Mouse (Mus musculus) midbrain, embryonic 15.5 days (tissue): Measurements from ENCODE around the gene Ndrg2. TPM values are rescaled to one million over a fixed set of nuclear protein-coding genes. Genes with fewer than 3 reads are reported as not detected.

Experiments
- ATAC-seq: fragments of 200-750 bp; cut with Nextera tagmentation; replicated peaks from 2 replicates; pipeline ENCODE4 v1.8.0; 2017; ENCODE audit warnings: moderate TSS enrichment
- H3K27ac ChIP-seq: fragments of 300-500 bp; sonication (generic); 2 replicates; pipeline ENCODE4 v1.5.1; 2015; ENCODE audit warnings: mild to moderate bottlenecking, inconsistent platforms
- H3K27me3 ChIP-seq: fragments of 300-500 bp; sonication (generic); replicated peaks from 2 replicates; pipeline ENCODE4 v1.6.1; 2015; ENCODE audit warnings: inconsistent platforms
- H3K36me3 ChIP-seq: fragments of 300-500 bp; sonication (generic); replicated peaks from 2 replicates; pipeline ENCODE4 v1.6.1; 2015; ENCODE audit warnings: inconsistent platforms
- H3K4me1 ChIP-seq: fragments of 300-500 bp; sonication (generic); 2 replicates; pipeline ENCODE4 v1.6.1; 2015; ENCODE audit warnings: inconsistent platforms
- H3K4me2 ChIP-seq: fragments of 300-500 bp; sonication (generic); 2 replicates; pipeline ENCODE4 v1.6.1; 2015; ENCODE audit warnings: inconsistent platforms, mild to moderate bottlenecking, moderate library complexity
- H3K4me3 ChIP-seq: fragments of 300-500 bp; sonication (generic); 2 replicates; pipeline ENCODE4 v1.5.1; 2015; ENCODE audit warnings: mild to moderate bottlenecking, inconsistent platforms
- H3K9ac ChIP-seq: fragments of 300-500 bp; sonication (generic); 2 replicates; pipeline ENCODE4 v1.6.1; 2015; ENCODE audit warnings: mild to moderate bottlenecking, inconsistent platforms
- H3K9me3 ChIP-seq: fragments of 300-500 bp; sonication (generic); 2 replicates; pipeline ENCODE4 v1.6.1; 2016; ENCODE audit warnings: inconsistent platforms
- WGBS: fragments of 180-500 bp; shearing (Covaris S2); methylation state at CpG from one replicate; pipeline ENCODE4 v1.1.7; 2015; ENCODE audit warnings: mixed read lengths; 5-methylcytosine and 5-hydroxymethylcytosine counted together
- polyA plus RNA-seq: library from polyadenylated mRNA; unstranded; fragments of >200 nt; fragmentation: Nextera tagmentation; extraction: Ambion mirVana; gene quantifications from 2 replicates; pipeline ENCODE4 v1.2.1, GENCODE M21; 2015

The Ndrg2 gene
- 170 and 196 TPM in 2 replicates for polyA plus RNA-seq

DNA sequence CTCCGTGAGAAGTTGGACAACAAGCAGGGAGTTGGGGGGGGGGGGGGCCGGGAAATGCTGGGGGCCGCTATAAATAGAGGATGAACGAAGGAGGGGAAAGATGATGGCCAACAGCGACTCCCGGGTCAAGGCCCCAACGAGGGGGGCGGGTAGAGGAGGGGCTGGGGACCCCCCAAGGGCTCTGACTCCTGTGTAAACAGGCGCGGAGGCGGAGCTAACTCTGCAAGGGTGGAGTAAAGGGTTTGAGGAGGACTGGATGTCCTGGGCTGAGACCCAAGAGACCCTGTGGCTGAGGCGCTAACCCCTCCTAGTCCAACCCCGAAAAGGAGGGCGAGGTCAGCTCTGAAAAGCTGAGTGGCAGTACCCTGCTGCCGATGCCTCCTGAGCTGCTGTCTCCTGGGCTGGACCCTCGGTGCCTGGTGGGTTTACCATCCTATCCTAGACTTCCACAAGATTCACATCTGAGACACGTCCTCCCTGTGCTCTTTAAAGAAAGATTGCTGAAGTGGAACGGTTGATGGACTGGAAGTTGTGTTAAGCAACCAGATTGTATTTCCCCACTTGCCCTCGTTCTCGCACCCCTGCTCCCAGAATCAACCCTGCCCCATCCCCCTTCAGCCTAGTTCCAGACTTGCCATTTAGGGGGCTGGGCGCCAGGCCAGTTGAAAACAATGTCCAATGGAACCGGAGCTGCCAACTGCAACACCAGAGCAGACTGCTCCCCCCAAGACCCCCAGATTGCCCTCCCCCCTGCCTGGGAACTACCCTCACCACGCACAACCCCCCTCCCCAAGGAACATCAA, at the start of gene Ndrg2:
Gene Ndrg2, minus strand, starts transcription at position 199 of the 803 bp plus-strand sequence.
- 2% methylated on average over 19 of the region's 23 CpGs for WGBS

GRCm38 (mm10) chr14:51960316-51960715, 46.4 kb upstream of the Ndrg2 start:
- Histone ChIP-seq H3K9me3 (no peaks in the 10 kb centered on the region), H3K27me3 (no peaks in the 10 kb centered on the region), H3K9ac (no peak overlapping the region), H3K4me1 (no peaks in the 10 kb centered on the region), H3K4me2 (no peak overlapping the region), H3K27ac (no peak overlapping the region), H3K4me3 (no peak overlapping the region), H3K36me3 (no peaks in the 10 kb centered on the region)
- WGBS: 98% methylated on average over 2 of the region's 2 CpGs
- no peak for ATAC-seq

More for the DNA sequence above, at the start of gene Ndrg2:
- peak within 1 kb of the TSS; percentile 98 for H3K4me2 ChIP-seq
- H3K36me3 ChIP-seq: no peaks in the 10 kb centered on the region
- no peaks in the 10 kb centered on the region for H3K27me3 ChIP-seq
- H3K9ac ChIP-seq: peak within 1 kb of the TSS; percentile 62
- H3K4me1 ChIP-seq: peaks cover 11% of the 10 kb centered on the region; the same call in 1 of the 2 replicates
- H3K27ac ChIP-seq: peak within 1 kb of the TSS; percentile 74
- no peaks in the 10 kb centered on the region for H3K9me3 ChIP-seq
- ATAC-seq: peak; percentile 69
- peak within 1 kb of the TSS; percentile 56 for H3K4me3 ChIP-seq

GRCm38 (mm10) chr14:51943336-51943735, 29.4 kb upstream of the Ndrg2 start:
- WGBS: 81% methylated on average over 6 of the region's 6 CpGs
- ATAC-seq: no peak
- no peaks in the 10 kb centered on the region for H3K36me3 ChIP-seq

GRCm38 (mm10) chr14:51942236-51942635, 28.3 kb upstream of the Ndrg2 start:
- H3K4me2 ChIP-seq: no peak overlapping the region

More at GRCm38 (mm10) chr14:51943336-51943735, 29.4 kb upstream of the Ndrg2 start:
- Histone ChIP-seq H3K9ac (no peak overlapping the region), H3K9me3 (no peaks in the 10 kb centered on the region), H3K4me1 (no peaks in the 10 kb centered on the region), H3K4me2 (no peak overlapping the region), H3K27ac (no peak overlapping the region), H3K27me3 (no peaks in the 10 kb centered on the region), H3K4me3 (no peak overlapping the region)

GRCm38 (mm10) chr14:51941577-51941976, 27.6 kb upstream of the Ndrg2 start:
- no peaks in the 10 kb centered on the region for H3K4me1 ChIP-seq
- H3K4me3 ChIP-seq: no peak overlapping the region
- H3K4me2 ChIP-seq: no peak overlapping the region
- H3K27me3 ChIP-seq: no peaks in the 10 kb centered on the region
- ATAC-seq: no peak
- H3K27ac ChIP-seq: no peak overlapping the region
- H3K36me3 ChIP-seq: no peaks in the 10 kb centered on the region
- H3K9me3 ChIP-seq: no peaks in the 10 kb centered on the region
- WGBS: 59% methylated on average over 9 of the region's 9 CpGs
- H3K9ac ChIP-seq: no peak overlapping the region

More at GRCm38 (mm10) chr14:51942236-51942635, 28.3 kb upstream of the Ndrg2 start:
- Histone ChIP-seq H3K9ac (no peak overlapping the region), H3K4me3 (no peak overlapping the region), H3K27me3 (no peaks in the 10 kb centered on the region), H3K9me3 (no peaks in the 10 kb centered on the region), H3K36me3 (no peaks in the 10 kb centered on the region), H3K27ac (no peak overlapping the region), H3K4me1 (no peaks in the 10 kb centered on the region)
- 77% methylated on average over 7 of the region's 7 CpGs for WGBS
- ATAC-seq: no peak

DNA sequence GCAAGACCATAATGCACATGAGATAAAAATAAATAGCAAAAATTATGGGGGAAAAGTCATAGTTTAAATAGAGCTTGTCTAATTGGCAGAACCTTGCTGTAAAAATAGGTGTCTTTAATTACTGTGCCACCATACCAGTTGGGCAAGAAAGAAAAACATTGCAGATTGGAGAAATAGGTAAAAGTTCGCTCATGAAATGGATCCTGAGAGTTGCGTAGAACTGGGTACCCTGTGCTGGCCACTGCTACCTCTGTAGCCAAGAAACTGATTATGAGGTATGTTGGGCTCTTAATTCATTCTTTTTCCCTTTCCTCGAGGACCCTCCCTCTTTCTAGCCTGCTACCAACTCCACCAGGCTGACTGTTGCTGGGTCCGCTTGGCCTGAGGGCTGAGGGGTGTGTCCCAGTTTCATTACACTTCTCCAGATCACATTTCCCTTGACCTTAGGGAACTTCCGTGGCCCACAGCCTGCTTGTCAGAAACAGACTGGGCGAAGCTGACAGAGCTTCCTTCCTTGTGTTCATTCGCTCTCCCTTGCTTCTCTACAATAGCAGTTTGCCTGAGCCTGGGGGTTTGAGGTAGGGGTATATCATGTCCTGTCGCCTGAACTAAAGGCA, 27.1 kb upstream of the Ndrg2 start:
- Histone ChIP-seq H3K27me3 (no peaks in the 10 kb centered on the region), H3K27ac (no peak overlapping the region), H3K4me2 (no peak overlapping the region), H3K4me3 (no peak overlapping the region), H3K9me3 (no peaks in the 10 kb centered on the region), H3K36me3 (no peaks in the 10 kb centered on the region), H3K9ac (no peak overlapping the region), H3K4me1 (no peaks in the 10 kb centered on the region)
- 44% methylated on average over 8 of the region's 8 CpGs for WGBS
- ATAC-seq: no peak

- no peak for ATAC-seq
- no peaks in the 10 kb centered on the region; the same call in 1 of the 2 replicates for H3K9me3 ChIP-seq
- H3K4me1 ChIP-seq: no peaks in the 10 kb centered on the region
- H3K27me3 ChIP-seq: no peaks in the 10 kb centered on the region
- H3K27ac ChIP-seq: no peak overlapping the region
- H3K4me2 ChIP-seq: no peak overlapping the region
- no peaks in the 10 kb centered on the region for H3K36me3 ChIP-seq
- no peak overlapping the region for H3K9ac ChIP-seq
- 89% methylated on average over 9 of the region's 9 CpGs for WGBS
- no peak overlapping the region for H3K4me3 ChIP-seq
Measured at GRCm38 (mm10) chr14:51939005-51939404, 25.0 kb upstream of the Ndrg2 start.

GRCm38 (mm10) chr14:51932092-51933020, 18.4 kb upstream of the Ndrg2 start:
- WGBS: 76% methylated on average over 10 of the region's 10 CpGs

DNA sequence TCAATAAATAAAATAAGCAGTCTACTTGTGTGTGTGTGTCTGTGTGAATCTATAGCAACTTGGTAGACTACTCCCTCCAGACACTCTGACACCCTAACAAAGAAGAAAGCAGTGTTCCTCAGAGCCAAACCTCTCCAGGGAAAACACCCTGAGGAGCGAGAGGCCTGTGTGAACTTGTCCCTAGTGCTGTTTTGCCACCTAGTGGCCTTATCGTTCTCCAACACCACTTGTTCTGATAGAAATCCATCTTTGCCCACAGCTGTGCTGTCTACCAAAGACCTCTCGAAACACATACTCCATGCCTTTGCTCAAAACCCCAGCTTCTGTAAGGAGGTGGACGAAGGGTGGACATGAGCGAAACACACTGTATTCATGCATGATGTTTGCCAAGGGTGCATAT, 16.9 kb upstream of the Ndrg2 start:
- WGBS: 33% methylated on average over 5 of the region's 5 CpGs
- ATAC-seq: peak; percentile 93
- H3K27ac ChIP-seq: no peak overlapping the region
- no peaks in the 10 kb centered on the region for H3K36me3 ChIP-seq
- H3K4me1 ChIP-seq: no peaks in the 10 kb centered on the region
- H3K4me3 ChIP-seq: no peak overlapping the region
- H3K27me3 ChIP-seq: no peaks in the 10 kb centered on the region
- no peak overlapping the region for H3K9ac ChIP-seq
- H3K4me2 ChIP-seq: no peak overlapping the region
- H3K9me3 ChIP-seq: no peaks in the 10 kb centered on the region; the same call in 1 of the 2 replicates

More at GRCm38 (mm10) chr14:51932092-51933020, 18.4 kb upstream of the Ndrg2 start:
- ATAC-seq: no peak
- H3K27ac ChIP-seq: no peak overlapping the region
- no peaks in the 10 kb centered on the region; the same call in 1 of the 2 replicates for H3K9me3 ChIP-seq
- H3K4me3 ChIP-seq: no peak overlapping the region
- H3K4me2 ChIP-seq: no peak overlapping the region
- no peaks in the 10 kb centered on the region for H3K27me3 ChIP-seq
- no peaks in the 10 kb centered on the region for H3K36me3 ChIP-seq
- no peaks in the 10 kb centered on the region for H3K4me1 ChIP-seq
- H3K9ac ChIP-seq: no peak overlapping the region

DNA sequence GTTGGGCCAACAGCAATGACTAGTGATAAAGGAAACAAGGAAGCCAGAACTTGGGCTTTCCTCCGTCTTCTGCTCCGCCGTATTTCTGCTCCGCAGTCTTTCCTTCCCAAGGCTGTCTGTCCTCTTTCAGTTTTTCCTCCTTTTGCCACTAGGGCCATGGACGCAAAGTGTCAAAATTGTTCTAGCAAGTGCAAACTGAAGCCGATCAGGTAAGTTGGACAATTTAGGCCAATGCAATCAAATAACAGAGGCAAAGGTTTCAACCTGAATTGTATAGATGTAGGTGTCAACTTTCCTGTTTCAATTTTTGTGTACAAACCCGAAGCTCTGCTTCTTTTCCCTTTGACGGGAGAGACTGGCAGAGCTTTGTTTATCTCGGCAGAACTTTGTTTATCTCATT, 16.0 kb upstream of the Ndrg2 start:
- no peaks in the 10 kb centered on the region for H3K36me3 ChIP-seq
- H3K9ac ChIP-seq: no peak overlapping the region
- no peak overlapping the region for H3K27ac ChIP-seq
- ATAC-seq: no peak
- 75% methylated on average over 9 of the region's 9 CpGs for WGBS
- no peaks in the 10 kb centered on the region for H3K9me3 ChIP-seq
- no peaks in the 10 kb centered on the region for H3K4me1 ChIP-seq
- no peak overlapping the region for H3K4me2 ChIP-seq
- no peaks in the 10 kb centered on the region for H3K27me3 ChIP-seq
- H3K4me3 ChIP-seq: no peak overlapping the region

DNA sequence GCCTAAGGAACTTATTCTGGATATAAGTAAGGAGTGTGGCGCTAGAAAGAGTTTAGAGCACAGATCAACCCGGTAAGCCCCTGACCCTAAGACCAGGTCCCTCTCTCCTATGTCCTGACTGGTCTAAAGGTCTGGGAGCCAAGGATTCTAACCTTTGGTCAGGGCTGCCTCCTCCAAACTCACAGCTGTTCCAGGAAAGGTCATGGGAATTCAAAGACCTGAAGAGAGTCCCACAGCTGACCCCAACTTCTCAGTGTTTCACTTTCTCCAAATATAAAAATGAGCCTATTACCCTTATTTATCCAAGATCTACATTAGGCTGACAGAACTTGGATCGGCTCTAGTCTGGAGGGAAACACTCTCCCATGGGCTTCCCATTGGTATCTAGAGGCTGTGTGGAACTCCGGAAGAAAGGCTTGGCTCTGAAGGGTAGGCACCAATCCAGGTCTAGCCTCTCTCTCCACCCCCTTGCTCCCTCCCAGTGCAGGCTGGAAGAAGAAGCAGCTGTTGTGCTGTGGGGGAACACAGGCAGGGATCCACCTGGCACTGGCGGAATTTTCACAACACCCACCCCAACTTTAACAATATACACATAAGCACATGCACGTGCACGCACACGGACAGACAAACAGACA, 15.5 kb upstream of the Ndrg2 start:
- Histone ChIP-seq H3K27ac (no peak overlapping the region), H3K4me3 (no peak overlapping the region), H3K9ac (no peak overlapping the region), H3K4me2 (no peak overlapping the region), H3K36me3 (no peaks in the 10 kb centered on the region), H3K9me3 (no peaks in the 10 kb centered on the region), H3K27me3 (no peaks in the 10 kb centered on the region), H3K4me1 (no peaks in the 10 kb centered on the region)
- 86% methylated on average over 8 of the region's 8 CpGs for WGBS
- ATAC-seq: 0 out of 2 replicates have a peak, but pooled peaks have one; percentile 25
